Mouse (Mus musculus): ENCODE data around the gene Adgre5.
A peak's percentile ranks its signal among the peaks of the same experiment; 100 is the strongest.

The Adgre5 gene

DNA sequence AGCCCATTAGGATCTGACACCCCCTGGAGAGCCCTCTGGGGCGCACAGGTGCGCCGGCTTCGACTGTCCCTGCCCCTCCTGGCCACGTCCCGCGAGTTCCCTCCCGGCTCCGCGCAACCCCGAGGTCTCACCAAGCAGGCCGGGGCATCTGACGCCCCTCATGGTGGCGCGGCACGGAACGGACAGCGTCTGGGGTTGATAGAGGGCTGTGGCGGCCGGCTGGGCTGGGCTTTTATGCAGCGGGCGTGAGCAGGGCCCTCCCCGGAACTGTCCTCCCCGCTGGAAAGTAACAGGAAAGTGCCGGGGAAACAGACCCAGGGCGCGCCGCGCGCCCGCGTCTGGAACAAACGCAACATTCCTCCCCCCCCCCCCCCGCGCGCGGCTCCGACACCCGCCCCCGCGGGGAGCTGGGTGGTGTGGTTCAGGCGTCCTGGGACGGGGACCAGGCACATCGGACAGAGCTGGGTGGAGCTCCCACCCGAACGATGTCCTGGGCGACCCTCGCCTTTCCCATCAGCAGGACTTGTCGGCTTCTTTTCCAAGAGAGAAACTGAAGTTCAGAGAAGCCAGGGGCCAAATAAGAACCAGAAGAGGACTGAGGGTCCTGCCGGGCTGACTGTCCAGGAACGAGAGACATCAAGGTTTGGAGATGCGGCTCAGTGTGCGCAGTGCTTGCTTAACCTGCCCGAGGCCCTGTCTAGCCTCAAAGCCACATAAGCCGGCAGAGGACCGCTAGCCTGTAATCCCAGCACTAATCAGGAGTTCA is at the start of gene Adgre5:
Adgre5 (minus strand) TSS at position 351 of the 766 bp plus-strand sequence.
- peak; percentile 49 to 58 for DNase-seq (ENCODE audit: low spot score in 2 of 2)

- DNase-seq (ENCODE audit: low spot score in 2 of 2): no peak
Observed at GRCm38 (mm10) chr8:83789826-83790225, 48.7 kb upstream of the Adgre5 start.

GRCm38 (mm10) chr8:83785046-83785445 is 43.9 kb upstream of the Adgre5 start:
- DNase-seq (ENCODE audit: low spot score in 2 of 2): no peak

DNA sequence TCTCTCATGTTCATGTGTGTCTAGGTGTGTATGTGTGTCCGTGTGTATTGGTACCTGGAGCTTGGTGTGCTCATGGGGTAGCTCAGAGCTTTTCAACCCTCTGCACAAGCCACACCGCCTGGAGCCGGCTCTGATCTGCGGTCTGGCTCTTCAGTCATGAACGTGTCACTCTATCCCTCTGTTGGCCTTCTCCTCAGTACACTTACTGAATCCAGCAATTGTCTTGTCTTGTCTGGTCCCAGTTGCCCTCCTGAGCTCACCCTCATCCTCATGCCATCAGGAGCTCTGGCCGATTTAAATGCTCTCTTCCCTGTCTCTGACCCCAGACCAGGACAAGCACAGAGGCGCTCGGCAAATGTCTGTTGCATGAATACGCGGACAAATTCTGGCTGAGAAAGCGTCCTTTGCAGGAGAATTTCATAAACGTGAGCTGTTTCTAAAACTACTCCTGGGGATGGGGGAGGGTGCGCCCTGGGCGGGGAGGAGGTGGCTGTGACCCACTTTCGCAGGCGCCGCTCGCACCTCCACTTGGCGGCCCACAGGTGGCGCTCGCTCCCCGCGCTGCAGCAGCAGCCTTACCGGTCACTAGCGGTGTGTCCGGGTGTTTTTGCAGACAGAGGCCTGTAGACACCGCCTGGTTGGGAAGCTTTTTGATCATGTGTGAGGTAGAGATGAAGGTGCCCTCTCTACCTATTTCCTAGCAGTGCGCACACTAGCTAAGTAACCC is 41.9 kb upstream of the Adgre5 start:
- DNase-seq (ENCODE audit: low spot score in 2 of 2): peak; percentile 52 to 73

DNA sequence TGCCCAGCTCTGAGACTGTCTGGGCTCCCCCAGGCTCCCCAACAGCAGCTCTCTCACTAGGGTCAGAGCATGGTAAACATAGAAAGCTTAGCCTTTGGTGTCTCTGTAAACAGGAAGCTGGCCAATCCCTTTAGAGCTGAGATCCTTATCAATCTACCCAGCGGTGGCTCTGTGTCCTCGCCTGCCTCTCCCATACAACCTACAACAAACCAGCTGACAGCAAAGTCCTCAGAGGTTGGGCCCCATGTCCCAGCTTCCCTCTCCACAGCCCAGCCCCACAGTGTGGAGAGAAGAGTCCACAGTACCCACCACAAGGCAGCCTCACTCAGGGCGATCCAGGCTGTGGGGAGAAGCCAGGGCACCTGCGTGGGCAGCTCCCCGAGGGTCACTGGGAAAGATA is 38.5 kb upstream of the Adgre5 start:
- no peak for DNase-seq (ENCODE audit: low spot score in 2 of 2)

- no peak for DNase-seq (ENCODE audit: low spot score in 2 of 2)
Observed at GRCm38 (mm10) chr8:83778051-83778450, 36.9 kb upstream of the Adgre5 start.

- no peak for DNase-seq (ENCODE audit: low spot score in 2 of 2)
Observed at GRCm38 (mm10) chr8:83776632-83777031, 35.5 kb upstream of the Adgre5 start.

- no peak for DNase-seq (ENCODE audit: low spot score in 2 of 2)
Observed at GRCm38 (mm10) chr8:83774221-83774620, 33.1 kb upstream of the Adgre5 start.

- DNase-seq (ENCODE audit: low spot score in 2 of 2): no peak
Observed at GRCm38 (mm10) chr8:83773452-83773846, 32.3 kb upstream of the Adgre5 start.

GRCm38 (mm10) chr8:83772701-83773451 is 31.8 kb upstream of the Adgre5 start:
- peak in 1 of 2 experiments; percentile 31 for DNase-seq (ENCODE audit: low spot score in 2 of 2)

DNA sequence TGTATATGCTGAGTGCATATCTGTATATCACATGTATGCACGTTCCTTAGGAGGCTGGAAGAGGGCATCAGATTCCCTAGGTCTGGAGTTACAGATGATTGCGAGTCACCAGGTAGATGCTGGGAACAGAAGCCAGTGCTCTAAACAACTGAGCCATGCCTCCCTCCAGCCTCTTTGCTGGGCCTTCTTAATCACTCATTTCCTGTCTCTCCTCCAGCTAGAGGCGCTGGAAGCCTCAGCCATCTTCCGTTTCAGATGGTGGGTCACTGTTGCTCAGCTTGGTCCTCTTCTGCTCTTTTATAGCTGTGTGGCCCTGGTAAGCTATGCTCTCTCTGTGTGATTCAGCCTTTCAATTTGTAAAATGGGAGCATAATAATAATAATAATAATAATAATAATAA is 30.7 kb upstream of the Adgre5 start:
- no peak for DNase-seq (ENCODE audit: low spot score in 2 of 2)

GRCm38 (mm10) chr8:83770669-83771068 is 29.5 kb upstream of the Adgre5 start:
- DNase-seq (ENCODE audit: low spot score in 2 of 2): no peak

DNA sequence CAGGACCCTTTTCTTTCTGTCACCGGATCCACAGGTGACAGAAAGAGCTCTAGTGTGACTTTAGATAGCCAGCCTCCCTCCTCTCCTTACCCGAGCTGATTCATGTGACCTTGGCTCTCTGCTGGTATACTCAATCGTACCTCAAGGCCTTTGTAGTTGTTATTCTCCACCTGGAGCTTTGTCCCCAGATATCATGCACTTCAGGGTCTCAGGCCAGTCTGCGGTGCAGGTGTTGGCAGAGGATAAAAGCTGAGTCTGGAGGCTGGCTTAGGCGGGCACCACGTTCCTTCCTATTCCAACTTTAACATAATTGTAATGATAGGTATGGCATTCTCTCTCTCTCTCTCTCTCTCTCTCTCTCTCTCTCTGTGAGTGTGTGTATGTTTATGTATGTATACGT is 28.6 kb upstream of the Adgre5 start:
- no peak for DNase-seq (ENCODE audit: low spot score in 2 of 2)

GRCm38 (mm10) chr8:83768526-83768925 is 27.4 kb upstream of the Adgre5 start:
- no peak for DNase-seq (ENCODE audit: low spot score in 2 of 2)

DNA sequence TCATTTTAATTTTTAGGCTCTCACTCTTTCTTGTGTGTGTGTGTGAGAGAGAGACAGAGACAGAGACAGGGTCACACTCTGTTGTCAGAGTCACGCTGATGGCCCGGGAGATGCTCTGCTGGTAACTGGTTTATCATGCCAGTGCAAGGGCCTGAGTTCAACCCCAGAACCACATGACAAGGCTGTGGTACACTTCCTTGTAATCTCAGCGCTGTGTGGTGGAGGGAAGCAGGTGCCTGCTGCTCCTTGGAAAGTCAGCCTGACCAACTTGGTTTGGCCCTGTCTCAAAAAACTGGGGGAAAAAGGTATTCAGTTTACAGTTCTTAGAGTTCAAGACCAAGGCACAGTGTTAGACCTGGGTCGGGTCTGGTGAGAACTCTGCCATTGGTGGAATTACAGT is 26.3 kb upstream of the Adgre5 start:
- DNase-seq (ENCODE audit: low spot score in 2 of 2): no peak

DNA sequence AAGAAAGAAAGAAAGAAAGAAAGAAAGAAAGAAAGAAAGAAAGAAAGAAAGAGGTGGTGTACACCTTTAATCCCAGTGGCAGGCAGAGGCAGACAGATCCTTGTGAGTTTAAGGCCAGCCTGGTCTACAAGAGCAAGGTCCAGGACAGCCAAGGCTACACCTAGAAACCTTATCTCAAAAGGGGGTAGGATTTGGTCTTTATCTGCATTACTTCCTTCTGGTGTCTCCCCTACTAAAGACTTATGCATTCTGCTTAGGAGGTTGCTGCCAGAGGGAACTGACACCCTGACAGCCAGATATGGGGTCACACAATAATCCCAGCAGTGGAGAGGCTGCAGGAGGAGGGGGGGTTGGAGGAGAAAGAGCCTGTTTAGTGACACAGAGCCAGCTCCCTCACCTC is 24.5 kb upstream of the Adgre5 start:
- DNase-seq (ENCODE audit: low spot score in 2 of 2): no peak

GRCm38 (mm10) chr8:83764717-83765116 is 23.6 kb upstream of the Adgre5 start:
- no peak for DNase-seq (ENCODE audit: low spot score in 2 of 2)

DNA sequence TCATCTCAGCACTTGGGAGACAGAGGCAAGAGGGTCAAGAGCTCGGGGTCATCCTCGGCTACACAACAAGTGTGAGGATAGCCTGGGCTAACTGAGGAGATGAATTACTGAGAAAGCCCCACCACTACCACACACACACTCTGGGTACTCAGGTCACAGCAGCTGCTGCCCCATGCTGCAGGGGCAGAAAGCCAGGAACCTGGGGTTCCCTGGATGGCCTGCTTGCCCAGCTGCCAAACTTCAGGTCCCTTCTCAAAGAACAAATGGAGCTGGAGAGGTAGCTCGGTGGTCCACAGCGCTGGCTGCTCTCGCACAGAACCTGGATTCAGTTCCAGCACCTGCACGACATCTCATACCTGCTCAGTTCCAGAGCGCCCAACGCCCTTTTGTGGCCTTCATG is 23.0 kb upstream of the Adgre5 start:
- DNase-seq (ENCODE audit: low spot score in 2 of 2): no peak

DNA sequence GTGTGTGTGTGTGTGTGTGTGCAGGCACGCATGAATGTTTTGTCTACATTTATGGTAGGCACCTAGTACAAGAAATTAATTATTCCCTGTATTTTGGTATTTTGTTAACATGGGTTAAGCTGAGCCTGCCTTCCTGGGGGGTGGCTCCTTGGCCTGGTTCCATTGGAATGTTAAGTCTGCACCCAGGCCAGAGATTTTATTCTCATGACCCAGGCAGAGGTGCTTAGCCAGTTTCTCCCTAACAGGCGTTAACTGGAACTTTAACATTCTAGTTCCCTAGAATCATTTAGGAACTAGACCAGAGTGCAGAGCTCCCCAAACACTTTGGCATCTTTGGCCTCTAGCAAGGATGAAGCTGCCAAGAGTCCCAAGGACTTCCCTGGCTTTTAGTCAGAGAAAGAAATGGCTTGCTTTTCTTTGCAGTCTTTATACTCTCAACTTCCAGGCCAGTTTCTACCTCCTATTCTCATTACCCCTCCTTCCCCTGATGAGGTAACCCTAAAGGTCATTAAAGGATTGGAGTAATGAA is 18.2 kb upstream of the Adgre5 start:
- no peak for DNase-seq (ENCODE audit: low spot score in 2 of 2)

DNA sequence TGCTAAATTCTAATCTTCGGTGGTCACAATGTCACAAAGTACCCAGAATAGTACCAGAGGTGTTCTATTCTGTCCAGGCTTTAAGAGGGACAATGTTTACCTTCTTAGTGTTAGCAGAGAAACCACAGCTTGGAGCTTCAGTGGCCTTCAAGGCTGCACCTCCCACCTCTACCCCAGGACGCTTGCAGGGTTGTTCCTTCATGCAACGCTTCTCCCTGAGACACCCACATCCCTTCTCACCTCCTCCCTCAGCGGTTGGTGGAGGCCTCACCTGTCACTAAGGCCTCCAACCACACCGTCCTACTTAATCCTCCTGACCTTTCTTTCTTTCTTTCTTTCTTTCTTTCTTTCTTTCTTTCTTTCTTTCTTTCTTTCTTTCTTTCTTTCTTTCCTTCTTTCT is 17.2 kb upstream of the Adgre5 start:
- no peak for DNase-seq (ENCODE audit: low spot score in 2 of 2)

GRCm38 (mm10) chr8:83757084-83757607 is 16.0 kb upstream of the Adgre5 start:
- no peak for DNase-seq (ENCODE audit: low spot score in 2 of 2)

DNA sequence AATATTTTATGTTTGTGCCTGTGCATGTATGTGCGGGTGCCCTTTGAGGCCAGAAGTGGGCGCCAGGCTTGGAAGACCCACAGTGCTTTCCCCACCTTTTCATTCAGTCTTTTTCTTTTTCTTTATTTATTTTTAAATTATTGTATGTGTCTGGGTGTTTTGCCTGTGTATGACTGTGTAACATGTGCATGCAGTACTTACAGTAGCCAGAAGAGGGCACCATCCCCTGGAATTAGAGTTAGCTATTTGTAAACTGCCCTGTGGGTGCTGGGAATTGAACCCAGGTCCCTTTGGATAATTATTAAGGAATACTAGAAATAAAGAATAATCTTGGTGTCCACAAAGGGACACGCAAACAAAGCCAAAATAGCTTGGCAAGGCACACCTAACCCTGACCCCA is 15.1 kb upstream of the Adgre5 start:
- no peak for DNase-seq (ENCODE audit: low spot score in 2 of 2)
